Mouse (Mus musculus): ENCODE measurements around the gene Pms2.

Pms2 gene

DNA sequence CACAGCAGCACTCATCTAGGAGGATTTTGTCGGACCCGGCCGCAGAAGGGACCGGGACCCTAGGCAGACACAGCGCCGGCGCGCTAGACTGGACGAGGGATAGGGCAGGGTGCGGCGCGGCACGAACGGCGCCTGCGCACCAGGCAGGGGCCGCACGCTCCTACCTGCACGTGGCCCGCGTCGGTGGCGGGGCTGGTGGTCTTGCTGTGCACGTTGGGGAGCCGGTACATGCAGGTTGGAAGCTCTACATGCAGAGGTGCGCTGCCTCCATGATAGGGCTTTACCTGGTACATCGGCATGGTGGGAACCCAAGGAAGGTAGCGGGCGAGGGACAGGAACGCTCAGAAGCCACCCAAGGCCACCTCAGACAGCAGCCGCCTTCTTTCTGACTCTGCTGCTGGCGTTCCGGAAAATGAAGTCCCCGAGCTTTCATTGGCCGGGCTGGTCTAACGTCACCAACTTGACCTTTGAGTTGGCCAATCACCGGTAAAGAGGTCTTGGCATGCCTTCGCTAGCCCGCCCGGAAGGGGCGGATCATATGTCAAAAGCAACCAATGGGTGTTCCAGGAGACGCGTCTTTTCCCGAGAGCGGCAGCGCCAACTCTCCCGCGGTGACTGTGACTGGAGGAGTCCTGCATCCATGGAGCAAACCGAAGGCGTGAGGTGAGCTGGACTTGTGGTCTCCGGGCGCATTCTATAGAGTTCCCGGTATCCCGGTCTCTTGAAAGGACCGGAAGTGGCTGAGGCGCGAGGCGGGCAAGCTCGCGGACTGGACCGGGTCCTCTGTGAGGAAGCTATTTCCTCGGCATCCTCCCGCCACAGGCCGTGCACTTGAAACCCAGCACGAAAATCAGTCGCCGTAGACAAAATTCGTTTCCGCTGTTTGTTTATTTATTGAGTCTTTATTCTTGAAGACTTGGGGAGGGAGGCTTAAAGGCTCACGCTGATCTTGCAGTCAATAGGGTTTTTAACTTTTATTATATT is at the start of gene Pms2, which contains the start of gene Aimp2:
Pms2 (plus strand) TSS at position 548 of the 984 bp plus-strand sequence.
Aimp2 (minus strand) TSS at position 431 of the 984 bp plus-strand sequence.
- DNase-seq (ENCODE audit: low read depth, low spot score) = peak; percentile 98

DNA sequence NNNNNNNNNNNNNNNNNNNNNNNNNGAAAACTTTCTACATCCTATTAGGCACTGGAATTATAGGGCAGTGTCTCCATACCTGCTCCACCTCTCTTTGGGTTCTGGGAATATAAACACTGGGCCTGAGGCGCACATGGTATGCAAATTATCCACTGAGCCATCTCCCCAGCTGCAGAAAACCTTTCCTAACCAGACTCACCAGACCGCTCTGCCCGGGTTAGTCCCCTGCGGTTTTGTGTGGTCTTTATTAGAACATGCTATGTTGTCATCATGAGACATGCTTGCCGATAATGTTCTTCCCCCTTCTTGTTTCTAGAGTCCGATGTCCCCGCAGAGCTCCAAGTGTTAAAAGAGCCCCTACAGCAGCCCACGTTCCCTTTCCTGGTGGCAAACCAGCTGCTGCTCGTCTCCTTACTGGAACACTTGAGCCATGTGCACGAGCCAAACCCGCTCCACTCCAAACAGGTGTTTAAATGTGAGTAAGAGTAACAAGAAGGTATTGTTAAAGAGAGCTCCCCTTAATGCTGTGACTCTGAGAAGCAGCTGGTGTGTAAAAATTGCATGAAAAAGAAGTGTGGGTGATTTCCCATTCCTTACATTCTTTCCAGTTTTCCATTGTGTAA is 38.1 kb upstream of the Pms2 start:
- no peak for DNase-seq (ENCODE audit: low read depth, low spot score)

DNA sequence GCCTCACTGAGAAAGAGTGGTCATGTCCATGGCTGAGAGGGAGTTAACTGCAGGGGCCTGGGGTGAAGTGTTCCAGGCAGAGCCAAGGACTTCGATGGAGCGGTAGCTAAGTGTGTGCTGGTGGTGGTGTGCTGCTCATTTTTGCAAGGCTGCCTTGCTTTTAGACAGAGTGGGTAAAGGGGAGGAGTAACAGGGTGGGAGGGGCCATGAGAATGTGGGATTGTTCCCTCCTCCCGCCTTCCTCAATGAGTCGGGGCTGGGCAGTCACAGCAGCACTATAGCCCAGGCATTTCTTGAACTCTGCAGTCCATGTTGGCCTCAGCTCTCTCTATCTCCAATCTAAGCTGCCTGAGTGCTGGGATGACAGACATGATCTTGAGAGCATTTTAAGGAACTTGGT is 35.2 kb upstream of the Pms2 start:
- no peak for DNase-seq (ENCODE audit: low read depth, low spot score)

DNA sequence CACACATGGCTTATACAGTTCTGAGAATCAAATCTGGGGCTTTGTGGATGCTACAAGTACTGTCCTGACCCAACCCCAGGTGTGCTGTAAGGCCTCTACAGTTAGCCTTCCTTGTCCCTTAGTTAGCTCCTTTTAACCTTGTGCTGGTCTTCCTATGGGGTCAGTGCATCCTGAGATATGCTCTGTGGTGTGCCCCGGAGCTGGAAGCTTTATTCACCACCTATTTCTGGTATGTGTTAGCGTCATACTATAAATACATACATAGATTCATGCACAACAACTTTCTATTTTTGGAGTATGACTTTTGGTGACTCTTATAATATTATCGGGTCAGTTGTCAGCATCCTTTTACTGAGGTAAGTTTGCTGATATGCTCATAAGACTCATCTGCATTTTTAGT is 24.5 kb upstream of the Pms2 start:
- no peak for DNase-seq (ENCODE audit: low read depth, low spot score)

DNA sequence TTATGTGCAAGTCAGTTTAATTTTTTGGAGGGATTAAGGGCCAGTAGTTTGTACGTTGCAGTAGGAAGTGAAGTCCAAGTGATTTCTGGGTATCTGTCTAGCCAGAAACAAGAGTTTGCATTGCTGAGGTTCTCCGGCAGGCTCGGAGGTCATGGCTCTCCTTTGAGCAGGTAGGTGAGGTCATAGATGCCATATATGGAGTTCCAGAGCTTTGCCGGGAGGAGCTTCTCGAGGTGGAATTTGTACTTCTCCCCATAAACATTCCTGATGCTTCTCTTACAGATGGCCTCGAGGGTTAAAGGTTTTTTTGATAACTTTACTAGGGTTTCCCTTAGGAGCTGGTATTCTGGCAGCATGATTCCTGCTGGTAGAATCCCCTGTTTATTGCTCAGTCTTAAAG is 19.0 kb upstream of the Pms2 start:
- no peak for DNase-seq (ENCODE audit: low read depth, low spot score)

DNA sequence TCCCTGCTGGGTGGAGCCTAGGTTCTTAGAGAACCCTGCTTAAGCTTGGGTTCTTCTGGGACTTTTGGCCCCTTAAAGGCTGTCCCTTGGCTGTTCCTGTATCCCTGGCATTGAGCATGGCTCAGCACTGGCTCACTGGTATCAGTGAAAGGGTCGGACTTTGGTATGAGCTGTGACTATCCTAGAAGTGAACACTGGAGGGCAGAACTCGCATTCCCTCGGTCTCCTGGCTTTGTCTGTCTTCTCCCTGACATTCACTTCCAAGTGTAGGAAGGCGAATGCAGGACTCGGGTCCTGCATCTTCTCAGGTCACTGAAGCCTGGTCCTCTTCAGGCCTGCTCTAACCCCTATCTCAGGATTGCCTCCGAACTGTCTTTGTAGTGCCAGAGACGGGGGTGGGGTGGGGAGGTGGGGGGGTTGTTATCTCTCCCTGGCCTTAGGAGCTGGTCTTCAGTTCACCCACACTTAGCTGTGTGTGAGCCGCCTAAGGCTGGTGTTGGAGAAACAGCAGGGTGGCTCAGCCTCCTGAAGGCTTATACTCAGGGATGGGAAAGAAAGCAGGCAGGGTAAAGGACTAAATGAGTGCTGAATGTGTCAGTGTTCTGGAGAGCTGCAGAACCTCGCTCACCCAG is 17.4 kb upstream of the Pms2 start:
- DNase-seq (ENCODE audit: low read depth, low spot score) = no peak

DNA sequence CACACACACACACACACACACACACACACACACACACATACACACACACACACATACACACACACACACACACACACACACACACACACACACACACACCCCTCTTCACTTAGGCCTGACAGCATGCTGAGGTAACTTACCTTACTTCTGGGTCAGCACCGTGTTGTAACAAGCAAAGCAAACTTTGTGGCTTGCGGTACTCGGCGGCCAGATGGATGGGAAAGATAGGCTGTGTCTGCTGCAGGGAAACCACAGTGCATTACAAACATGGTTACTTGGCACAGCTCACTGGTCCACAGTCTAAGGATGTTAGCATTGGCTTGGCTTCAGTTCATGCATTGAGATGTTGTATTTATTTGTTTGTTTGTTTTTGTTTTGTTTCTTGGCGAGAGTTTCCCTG is 16.4 kb upstream of the Pms2 start:
- DNase-seq (ENCODE audit: low read depth, low spot score) = no peak

DNA sequence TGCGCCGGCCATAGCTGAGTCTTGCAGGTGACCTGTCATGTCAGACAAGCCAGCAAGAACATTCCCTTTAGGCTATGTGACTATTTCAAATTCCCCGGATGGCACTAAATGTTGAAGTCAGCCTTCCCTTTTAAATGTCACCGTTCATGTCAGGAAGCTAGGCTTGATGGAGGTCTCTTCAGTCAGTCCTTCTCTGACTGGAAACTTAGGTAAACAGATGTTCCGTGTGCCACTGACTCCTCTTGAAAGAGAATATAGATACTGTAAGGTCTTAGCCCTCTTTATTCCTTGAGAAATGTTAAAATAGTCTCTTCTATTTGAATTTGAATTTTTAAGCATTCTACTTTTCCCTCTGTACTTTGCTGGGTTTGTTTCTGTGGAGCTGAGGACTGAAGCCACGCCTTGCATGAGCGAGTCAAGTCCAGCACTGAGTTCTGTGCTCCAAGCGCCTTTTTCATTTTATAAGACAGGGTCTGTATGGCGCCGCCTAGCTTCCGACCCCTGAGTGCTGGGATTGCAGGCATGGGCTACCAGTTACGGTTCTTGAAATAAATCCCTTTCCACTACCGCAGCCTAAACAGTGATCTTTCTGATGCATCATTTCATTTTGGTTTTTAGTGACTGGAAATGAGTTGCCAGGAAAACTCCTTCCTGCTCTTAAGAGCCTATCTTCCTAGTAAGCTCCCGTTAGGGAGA is 12.0 kb upstream of the Pms2 start, which contains the start of gene Ankrd61:
Ankrd61 (minus strand) TSS at position 51 of the 696 bp plus-strand sequence.
- DNase-seq (ENCODE audit: low read depth, low spot score) = no peak

DNA sequence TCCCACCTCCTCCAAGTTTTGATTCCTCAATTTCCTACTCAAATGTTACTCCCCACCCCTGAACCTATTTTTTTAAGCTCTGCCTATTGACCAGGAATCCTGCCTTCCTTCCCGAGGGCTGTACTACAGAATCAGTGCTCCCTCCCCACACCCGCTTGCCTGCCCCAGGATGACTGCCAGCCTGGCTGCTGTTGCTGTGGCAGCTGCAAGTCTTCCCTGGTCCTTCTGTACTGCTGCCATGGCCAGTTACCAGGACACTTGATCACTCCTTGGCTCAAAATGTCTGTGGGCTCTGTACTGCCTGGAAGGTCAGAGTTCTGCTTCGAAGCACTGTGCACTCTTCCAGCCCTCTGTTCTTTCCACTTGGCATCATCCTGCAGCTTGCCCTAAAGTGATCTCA is 7.7 kb upstream of the Pms2 start:
- DNase-seq (ENCODE audit: low read depth, low spot score) = no peak

DNA sequence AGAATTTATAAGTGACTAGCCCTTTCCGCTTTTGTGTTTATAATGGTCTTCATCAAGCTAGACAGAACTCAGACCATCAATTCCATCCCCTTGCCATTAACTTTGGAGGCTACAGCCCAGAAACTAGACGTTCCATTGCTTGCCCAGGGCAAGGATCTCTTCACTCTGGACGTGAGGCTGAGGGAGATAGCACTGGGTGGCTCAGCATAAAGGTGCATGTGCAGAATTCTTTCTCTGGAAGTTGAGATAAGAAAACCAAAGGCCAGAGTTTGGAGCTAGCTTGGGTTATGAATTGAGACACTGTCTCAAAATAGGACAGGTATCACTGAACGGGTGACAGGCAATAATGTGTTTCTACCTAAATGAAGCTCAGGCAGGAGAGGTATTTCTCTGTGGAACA is 6.0 kb upstream of the Pms2 start:
- no peak for DNase-seq (ENCODE audit: low read depth, low spot score)

DNA sequence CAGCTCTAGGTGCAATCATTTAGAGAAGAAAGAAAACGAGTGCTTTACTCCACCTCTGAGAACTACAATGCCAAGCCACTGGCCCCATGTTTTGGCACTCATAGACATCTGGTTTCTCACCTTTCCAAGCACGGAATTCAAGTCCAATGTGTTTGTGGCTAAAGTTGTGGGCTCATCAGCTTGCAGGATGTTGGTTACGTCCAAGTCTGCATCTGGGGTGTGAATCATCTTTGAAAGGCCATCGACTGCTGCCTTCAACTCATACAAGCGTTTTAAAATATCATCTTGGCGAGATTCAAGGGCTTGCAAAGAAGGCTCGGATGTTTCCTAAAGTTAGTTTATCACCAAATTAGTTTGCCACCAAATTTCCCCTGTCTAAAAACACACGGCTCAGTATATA is 3.3 kb upstream of the Pms2 start:
- DNase-seq (ENCODE audit: low read depth, low spot score) = no peak

DNA sequence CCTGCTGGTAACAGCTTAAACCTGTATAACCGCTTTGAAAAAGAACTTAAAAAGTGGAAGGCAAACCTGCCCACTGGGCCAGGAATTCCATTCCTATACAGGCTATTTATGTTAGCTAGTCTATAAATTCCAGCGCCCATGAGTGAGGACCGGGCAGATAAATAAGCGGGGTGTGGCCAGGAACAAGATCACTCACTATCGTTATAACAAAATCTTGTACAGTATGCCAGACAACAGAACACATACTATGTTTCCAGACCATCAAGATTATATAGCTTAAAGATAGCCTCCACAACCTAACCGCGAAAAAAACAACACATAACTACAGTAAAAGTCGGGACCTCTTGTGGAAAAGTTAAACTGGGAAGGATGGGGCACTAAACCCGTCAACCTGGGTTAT is 838 bp upstream of the Pms2 start:
- peak; percentile 48 for DNase-seq (ENCODE audit: low read depth, low spot score)

DNA sequence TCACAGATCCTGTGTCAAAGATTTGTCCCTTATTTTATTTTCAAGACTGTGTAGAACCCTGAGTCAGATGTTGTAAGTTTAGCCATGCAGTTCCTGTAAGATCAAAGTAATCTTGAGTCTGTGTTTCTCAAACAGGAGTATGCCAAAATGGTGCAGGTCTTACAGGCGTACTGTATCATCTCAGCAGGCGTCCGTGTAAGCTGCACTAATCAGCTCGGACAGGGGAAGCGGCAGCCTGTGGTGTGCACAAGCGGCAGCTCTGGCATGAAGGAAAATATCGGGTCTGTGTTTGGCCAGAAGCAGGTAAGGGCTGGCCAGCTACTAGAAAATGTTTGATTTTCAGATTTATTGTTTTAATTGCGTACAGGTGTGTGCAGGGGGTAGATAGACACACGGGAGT is 6.5 kb downstream of the Pms2 start:
- DNase-seq (ENCODE audit: low read depth, low spot score) = no peak

DNA sequence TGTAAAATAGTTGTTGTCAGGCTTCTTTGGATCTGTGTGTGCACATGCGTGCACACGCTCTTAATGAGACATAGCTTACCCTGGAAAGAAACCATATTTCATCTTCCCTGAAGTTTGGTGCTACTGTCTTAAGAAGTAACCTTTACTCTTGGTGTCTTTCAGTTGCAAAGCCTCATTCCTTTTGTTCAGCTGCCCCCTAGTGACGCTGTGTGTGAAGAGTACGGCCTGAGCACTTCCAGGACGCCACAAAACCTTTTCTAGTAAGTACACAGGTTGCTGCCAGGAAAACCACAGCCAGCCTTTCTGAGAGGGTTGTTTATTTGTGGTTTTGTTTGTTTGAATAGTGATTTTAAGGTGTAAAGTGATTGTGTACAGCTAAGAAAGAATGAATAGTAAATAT is 7.7 kb downstream of the Pms2 start:
- DNase-seq (ENCODE audit: low read depth, low spot score) = peak; percentile 43

DNA sequence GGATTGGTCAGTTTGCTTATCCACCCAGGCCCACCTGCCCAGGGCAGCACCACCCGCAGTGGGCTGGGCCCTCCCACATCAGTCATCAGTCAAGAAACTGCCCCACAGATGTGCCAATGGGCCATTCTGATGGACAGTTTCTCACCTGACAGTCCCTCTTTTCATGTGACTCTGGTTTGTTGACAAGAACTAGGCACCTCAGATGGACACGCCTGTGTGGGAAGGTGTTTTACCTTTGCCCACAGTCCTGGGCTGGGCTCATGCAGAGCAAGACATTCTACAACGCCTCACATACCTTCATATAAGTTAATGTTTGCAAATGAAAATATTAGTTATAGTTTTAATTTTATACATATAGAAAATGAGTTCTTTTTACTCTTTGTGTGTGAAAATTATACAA is 8.4 kb downstream of the Pms2 start:
- no peak for DNase-seq (ENCODE audit: low read depth, low spot score)

DNA sequence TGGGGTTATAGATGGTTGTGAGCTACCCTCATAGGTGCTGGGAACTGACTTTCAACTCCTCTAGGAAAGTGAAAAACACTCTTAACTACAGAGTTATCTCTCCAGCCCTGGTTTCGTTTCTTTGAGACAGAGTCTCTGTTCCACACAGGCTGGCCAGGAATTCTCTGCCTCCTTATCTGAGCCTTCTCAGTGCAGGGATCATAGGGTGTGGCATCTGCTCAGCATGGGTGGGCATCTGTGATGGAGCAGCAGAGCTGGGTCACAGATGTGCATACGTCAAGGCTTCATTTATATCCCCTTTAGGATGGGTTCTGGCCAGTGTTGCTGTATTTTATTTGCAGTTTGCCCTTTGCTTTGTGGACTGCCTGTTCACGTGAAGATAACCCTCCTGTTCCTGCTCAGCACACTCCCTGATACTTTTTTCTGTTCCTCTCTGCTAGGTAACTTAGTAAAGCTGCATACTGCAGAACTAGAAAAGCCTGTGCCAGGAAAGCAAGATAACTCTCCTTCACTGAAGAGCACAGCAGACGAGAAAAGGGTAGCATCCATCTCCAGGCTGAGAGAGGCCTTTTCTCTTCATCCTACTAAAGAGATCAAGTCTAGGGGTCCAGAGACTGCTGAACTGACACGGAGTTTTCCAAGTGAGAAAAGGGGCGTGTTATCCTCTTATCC is 15.2 kb downstream of the Pms2 start:
- DNase-seq (ENCODE audit: low read depth, low spot score) = peak; percentile 65

DNA sequence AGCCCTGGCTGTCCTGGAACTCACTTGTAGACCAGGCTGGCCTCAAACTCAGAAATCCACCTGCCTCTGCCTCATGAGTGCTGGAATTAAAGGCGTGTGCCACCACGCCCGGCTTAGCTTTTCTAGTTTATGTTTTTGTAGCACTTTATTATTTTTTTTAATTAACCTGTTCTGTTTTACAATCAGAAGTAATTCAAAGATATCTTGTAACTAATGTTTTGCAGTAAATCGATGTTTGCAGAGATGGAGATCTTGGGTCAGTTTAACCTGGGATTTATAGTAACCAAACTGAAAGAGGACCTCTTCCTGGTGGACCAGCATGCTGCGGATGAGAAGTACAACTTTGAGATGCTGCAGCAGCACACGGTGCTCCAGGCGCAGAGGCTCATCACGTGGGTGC is 18.1 kb downstream of the Pms2 start, which contains the start of gene Gm42421:
Gm42421 (plus strand) TSS at position 301 of the 400 bp plus-strand sequence.
- no peak for DNase-seq (ENCODE audit: low read depth, low spot score)

DNA sequence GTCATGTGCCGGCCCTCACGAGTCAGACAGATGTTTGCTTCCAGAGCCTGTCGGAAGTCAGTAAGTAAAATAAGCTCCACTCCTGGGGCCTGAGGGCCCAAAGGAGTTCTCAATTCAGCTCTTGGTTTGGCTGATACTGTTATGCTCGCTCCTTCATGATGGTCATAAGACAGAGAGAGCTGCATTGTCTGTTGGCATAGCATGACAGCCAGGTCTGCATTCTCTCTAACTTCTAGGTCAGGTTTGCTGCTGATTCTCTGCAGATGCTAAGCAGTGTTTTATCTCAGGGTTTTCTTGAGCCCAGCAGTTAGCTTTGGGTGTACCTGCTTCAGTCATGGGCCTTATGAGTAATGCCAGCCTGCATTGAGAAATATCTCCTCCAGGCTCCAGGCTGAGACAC is 19.5 kb downstream of the Pms2 start:
- no peak for DNase-seq (ENCODE audit: low read depth, low spot score)

DNA sequence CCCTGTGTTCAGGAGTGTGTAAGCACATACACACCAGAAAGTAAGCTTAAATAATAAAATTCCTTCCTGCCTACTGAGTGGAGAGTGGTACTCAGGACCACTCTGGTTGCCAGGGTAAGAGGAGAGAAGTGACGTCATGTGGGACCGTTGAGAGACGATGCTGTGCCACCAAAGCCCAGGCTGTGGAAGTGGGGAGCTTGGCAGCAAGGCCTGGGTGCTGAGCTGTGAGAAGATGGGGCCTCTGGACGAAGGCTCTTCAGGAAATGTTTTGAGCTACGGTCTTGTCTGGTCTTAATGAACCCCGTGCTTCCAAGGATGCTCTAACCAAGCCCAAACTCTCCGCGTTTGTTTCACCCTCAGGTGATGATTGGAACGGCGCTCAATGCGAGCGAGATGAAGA is 20.9 kb downstream of the Pms2 start:
- no peak for DNase-seq (ENCODE audit: low read depth, low spot score)

DNA sequence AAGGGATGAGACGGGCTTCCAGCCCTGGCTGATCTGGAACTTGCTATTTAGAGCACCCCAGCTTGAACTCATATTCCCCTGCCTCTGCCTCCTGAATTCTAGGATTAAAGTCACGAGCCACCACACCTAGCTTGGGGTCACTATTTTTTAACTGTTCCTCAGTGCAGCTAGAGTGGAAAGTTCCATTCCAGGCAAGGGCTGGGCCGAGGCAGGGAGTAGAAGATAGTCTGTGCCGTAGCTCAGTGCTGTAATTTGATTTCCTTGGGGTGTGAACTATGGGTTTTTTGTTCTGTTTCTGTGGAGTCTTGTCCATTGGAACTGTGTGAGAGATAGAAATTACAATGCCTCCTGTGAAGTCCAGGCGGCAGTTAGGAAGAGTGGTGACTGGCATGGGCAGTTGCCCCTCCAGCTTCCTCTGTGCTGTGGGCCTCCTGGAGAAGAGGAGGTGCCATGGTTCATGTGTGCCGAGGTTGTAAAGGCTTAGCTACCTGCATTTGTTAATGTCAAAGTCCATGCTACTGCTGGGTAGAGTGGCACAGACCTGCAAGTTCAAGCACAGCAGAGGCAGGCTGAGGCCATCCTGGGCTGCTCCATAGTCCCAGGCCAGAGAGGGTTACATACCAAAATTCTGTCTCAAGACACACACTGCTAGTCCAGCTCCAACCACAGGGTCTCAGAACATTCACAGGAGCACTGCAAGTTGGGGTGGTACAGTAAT is 22.3 kb downstream of the Pms2 start:
- no peak for DNase-seq (ENCODE audit: low read depth, low spot score)
